Mouse (Mus musculus) lung, adult 2 months (tissue): ENCODE data around the gene Ppt1.

Experiments used
- CTCF ChIP-seq: fragments of 200-500 bp; IDR thresholded peaks from 2 replicates; pipeline ENCODE4 v1.5.1; 2011; ENCODE audit warnings: mild to moderate bottlenecking, low read length, control low read depth; ENCODE audit not compliant: insufficient read depth
- POLR2A ChIP-seq: fragments of 200-500 bp; IDR thresholded peaks from 2 replicates; pipeline ENCODE4 v1.6.1; 2011; ENCODE audit warnings: low read depth, mild to moderate bottlenecking, control low read depth, low read length, borderline replicate concordance; ENCODE audit errors: extremely low read depth

- TF ChIP-seq CTCF = no peak
- no peak for TF ChIP-seq POLR2A
Observed at GRCm38 (mm10) chr4:122848150-122848621, 12.1 kb downstream of the Ppt1 start.
